In genomic region chr8:92911477-92911876, GRCm38 (mm10) we compare ENCODE assay signal across 29 mouse cellular contexts. TPM values are rescaled to one million over a fixed set of nuclear protein-coding genes. Genes with fewer than 3 reads are reported as not detected.
"Had no signal": no experiment of that assay in that cellular context is flagged by ENCODE, and none has a peak within 500 bp of the region (broad histone marks: within the 10 kb centered on the region; RNA-seq: fewer than 3 reads in every experiment).

No protein-coding gene starts in this region.

- H3K9ac ChIP-seq: heart, embryonic 13.5 days; heart, embryonic 15.5 days; hindbrain, embryonic 12.5 days; hindbrain, embryonic 14.5 days; intestine, embryonic 15.5 days; limb, embryonic 13.5 days; limb, embryonic 15.5 days; liver, embryonic 12.5 days had no signal

- H3K27ac ChIP-seq: gastrocnemius, adult 2 months; heart, embryonic 13.5 days; heart, embryonic 15.5 days; hindbrain, embryonic 12.5 days; hindbrain, embryonic 14.5 days; intestine, embryonic 15.5 days; layer of hippocampus, adult 2 months; left cerebral cortex, adult 2 months; limb, embryonic 13.5 days; limb, embryonic 15.5 days; liver, embryonic 12.5 days had no signal

- ATAC-seq: hindbrain, embryonic 16.5 days; inflammation-experienced regulatory T-cells, adult 6 months; intestine, embryonic 15.5 days; intestine, postnatal 0 days; liver, embryonic 12.5 days had no signal

- H3K4me3 ChIP-seq: gastrocnemius, adult 2 months; heart, embryonic 13.5 days; heart, embryonic 15.5 days; hindbrain, embryonic 12.5 days; intestine, embryonic 15.5 days; layer of hippocampus, adult 2 months; left cerebral cortex, adult 2 months; limb, embryonic 13.5 days; limb, embryonic 15.5 days; liver, embryonic 12.5 days had no signal

- H3K36me3 ChIP-seq: heart, embryonic 13.5 days; heart, embryonic 15.5 days; hindbrain, embryonic 12.5 days; intestine, embryonic 15.5 days; liver, embryonic 12.5 days had no signal

- H3K27me3 ChIP-seq: heart, embryonic 13.5 days; heart, embryonic 15.5 days; hindbrain, embryonic 12.5 days; intestine, embryonic 15.5 days; limb, embryonic 13.5 days; limb, embryonic 15.5 days; liver, embryonic 12.5 days had no signal

- H3K9me3 ChIP-seq: heart, embryonic 13.5 days; heart, embryonic 15.5 days; hindbrain, embryonic 12.5 days; intestine, embryonic 15.5 days; limb, embryonic 13.5 days; limb, embryonic 15.5 days; liver, embryonic 12.5 days had no signal

- DNase-seq: gastrocnemius, adult 2 months; gastrocnemius, postnatal 10 days; gastrocnemius, postnatal 25 days; heart, adult 18-20 months; heart, postnatal 14 days; heart, postnatal 36 days; kidney, adult 18-20 months; kidney, adult 8-10 months; kidney, postnatal 10 days; kidney, postnatal 25 days; kidney, postnatal 4 days; left cerebral cortex, postnatal 4 days had no signal

- H3K4me1 ChIP-seq: heart, embryonic 13.5 days; heart, embryonic 15.5 days; hindbrain, embryonic 12.5 days; intestine, embryonic 15.5 days; liver, embryonic 12.5 days had no signal

RNA-seq across cellular contexts. Expression of gene Capns2, which starts 10.3 kb away (rescaled TPM):
- total RNA-seq: gastrocnemius, adult 2 months; gastrocnemius, postnatal 25 days; heart, adult 18-20 months; heart, postnatal 36 days; hematopoietic stem cell, adult 5-6 weeks had no signal
- polyA plus RNA-seq: inflammation-experienced regulatory T-cells, adult 6 months; intestine, embryonic 15.5 days; liver, adult 2 months; liver, embryonic 12.5 days had no signal

RNA-seq across cellular contexts. Expression of gene Slc6a2, which starts 48.4 kb away (rescaled TPM):
- total RNA-seq: hematopoietic stem cell, adult 5-6 weeks; liver, adult 2 months had no signal
- polyA plus RNA-seq: heart, embryonic 11.5 days; heart, postnatal 0 days; inflammation-experienced regulatory T-cells, adult 6 months; intestine, postnatal 0 days; liver, adult 2 months; liver, embryonic 12.5 days had no signal
